Mouse (Mus musculus) liver, embryonic 13.5 days (tissue): ENCODE data around the gene Eml6. TPM values are rescaled to one million over a fixed set of nuclear protein-coding genes. Genes with fewer than 3 reads are reported as not detected.
"Not testable (repeated sequence)": the region's sequence is repeated elsewhere in the genome, so short reads cannot be mapped to it uniquely, and the experiment has no call there.

Source experiments
- ATAC-seq: fragments of 200-750 bp; cut with Nextera tagmentation; 2 replicates; pipeline ENCODE4 v1.8.0; 2017; ENCODE audit warnings: low read depth, mild to moderate bottlenecking, moderate number of reproducible peaks, moderate library complexity
- DNase-seq: peaks from one replicate; pipeline ENCODE4 v3.0.0; 2022
- H3K27ac ChIP-seq: fragments of 300-500 bp; sonication (generic); 2 replicates; pipeline ENCODE4 v1.5.1; 2015; ENCODE audit warnings: moderate library complexity, mild to moderate bottlenecking, inconsistent platforms
- H3K27me3 ChIP-seq: fragments of 300-500 bp; sonication (generic); 2 replicates; pipeline ENCODE4 v1.6.1; 2015; ENCODE audit warnings: mild to moderate bottlenecking, inconsistent platforms
- H3K36me3 ChIP-seq: fragments of 300-500 bp; sonication (generic); 2 replicates; pipeline ENCODE4 v1.6.1; 2015; ENCODE audit warnings: mild to moderate bottlenecking, inconsistent platforms
- H3K4me1 ChIP-seq: fragments of 300-500 bp; sonication (generic); replicated peaks from 2 replicates; pipeline ENCODE4 v1.6.1; 2015; ENCODE audit warnings: inconsistent platforms
- H3K4me2 ChIP-seq: fragments of 300-500 bp; sonication (generic); 2 replicates; pipeline ENCODE4 v1.6.1; 2015; ENCODE audit warnings: inconsistent platforms, mild to moderate bottlenecking, moderate library complexity
- H3K4me3 ChIP-seq: fragments of 300-500 bp; sonication (generic); replicated peaks from 2 replicates; pipeline ENCODE4 v1.5.1; 2015; ENCODE audit warnings: mild to moderate bottlenecking, inconsistent platforms
- H3K9ac ChIP-seq: fragments of 300-500 bp; sonication (generic); 2 replicates; pipeline ENCODE4 v1.6.1; 2015; ENCODE audit warnings: mild to moderate bottlenecking, inconsistent platforms
- H3K9me3 ChIP-seq: fragments of 300-500 bp; sonication (generic); replicated peaks from 2 replicates; pipeline ENCODE4 v1.6.1; 2016; ENCODE audit warnings: inconsistent platforms
- WGBS: fragments of 180-500 bp; shearing (Covaris S2); methylation state at CpG from one replicate; pipeline ENCODE4 v1.1.7; 2015; ENCODE audit not compliant: insufficient replicate concordance; 5-methylcytosine and 5-hydroxymethylcytosine counted together
- polyA plus RNA-seq: library from polyadenylated mRNA; unstranded; fragments of >200 nt; fragmentation: Nextera tagmentation; extraction: Ambion mirVana; gene quantifications from 2 replicates; pipeline ENCODE4 v1.2.1, GENCODE M21; 2015

Gene Eml6
- polyA plus RNA-seq, 1 experiment from 2014 or later = 0.17 TPM

GRCm38 (mm10) chr11:29909330-29909729 lies 116.5 kb downstream of the Eml6 start:
- Histone ChIP-seq H3K36me3 (no peaks in the 10 kb centered on the region), H3K27ac (no peak overlapping the region), H3K9me3 (no peaks in the 10 kb centered on the region), H3K4me3 (no peak overlapping the region), H3K27me3 (no peaks in the 10 kb centered on the region), H3K4me2 (no peak overlapping the region), H3K4me1 (no peaks in the 10 kb centered on the region), H3K9ac (no peak overlapping the region)
- DNase-seq (no peak), ATAC-seq (no peak)

GRCm38 (mm10) chr11:29885160-29885559 lies 140.7 kb downstream of the Eml6 start:
- H3K36me3 ChIP-seq = no peaks in the 10 kb centered on the region
- ATAC-seq = 0 out of 2 replicates have a peak, but pooled peaks have one; percentile 43
- no peaks in the 10 kb centered on the region for H3K9me3 ChIP-seq

DNA sequence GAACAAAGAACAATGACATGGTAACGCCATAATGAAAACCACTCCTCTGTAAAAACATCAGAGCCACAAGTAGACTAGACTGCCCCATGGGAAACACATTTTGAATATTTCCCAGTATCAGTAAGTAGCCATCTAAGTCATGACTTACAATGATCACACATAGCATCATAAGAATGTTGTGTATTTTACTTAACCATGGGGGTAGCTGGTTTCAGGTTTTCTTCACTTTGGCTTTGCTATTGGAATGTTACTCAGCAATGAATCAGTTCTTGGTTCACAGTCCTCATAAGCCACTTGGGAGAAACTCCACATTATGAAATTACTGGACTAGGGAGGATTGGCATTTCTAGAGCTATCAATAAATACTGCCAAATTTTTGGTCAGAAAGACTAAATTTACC lies 141.5 kb downstream of the Eml6 start:
- ATAC-seq (no peak), DNase-seq (no peak)
- Histone ChIP-seq H3K4me3 (no peak overlapping the region), H3K4me2 (no peak overlapping the region), H3K9me3 (no peaks in the 10 kb centered on the region), H3K27ac (no peak overlapping the region), H3K9ac (no peak overlapping the region), H3K27me3 (no peaks in the 10 kb centered on the region), H3K36me3 (no peaks in the 10 kb centered on the region), H3K4me1 (no peaks in the 10 kb centered on the region)
- 67% methylated on average over 1 of the region's 1 CpGs for WGBS

More at GRCm38 (mm10) chr11:29885160-29885559, 140.7 kb downstream of the Eml6 start:
- WGBS = 0% methylated on average over 1 of the region's 1 CpGs
- Histone ChIP-seq H3K27me3 (no peaks in the 10 kb centered on the region), H3K4me2 (no peak overlapping the region), H3K9ac (no peak overlapping the region), H3K4me1 (no peaks in the 10 kb centered on the region), H3K4me3 (no peak overlapping the region), H3K27ac (no peak overlapping the region)
- peak; percentile 16 for DNase-seq

DNA sequence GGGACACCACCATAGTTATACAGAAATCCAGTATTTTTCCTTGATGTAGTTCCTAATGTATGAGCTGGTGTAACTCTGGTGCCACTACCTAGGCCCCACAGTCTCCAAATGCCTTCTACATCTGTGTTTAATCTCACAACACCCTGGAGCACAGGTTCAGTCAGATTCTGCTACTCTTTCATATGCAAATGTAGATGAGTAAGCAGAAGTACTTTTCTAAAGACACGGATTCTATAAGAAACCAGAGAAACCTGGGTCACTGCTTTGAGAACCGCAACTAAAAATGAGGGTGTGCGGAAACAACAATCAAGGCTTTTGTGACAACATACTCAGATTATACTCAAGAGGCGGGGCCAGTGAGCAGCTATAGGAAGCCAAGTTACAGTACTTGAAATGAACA lies 142.8 kb downstream of the Eml6 start:
- Histone ChIP-seq H3K4me1 (no peaks in the 10 kb centered on the region), H3K27me3 (no peaks in the 10 kb centered on the region), H3K4me3 (no peak overlapping the region), H3K36me3 (no peaks in the 10 kb centered on the region), H3K9me3 (no peaks in the 10 kb centered on the region), H3K9ac (no peak overlapping the region), H3K4me2 (no peak overlapping the region), H3K27ac (no peak overlapping the region)
- WGBS = 65% methylated on average over 4 of the region's 4 CpGs
- ATAC-seq = no peak
- no peak for DNase-seq

DNA sequence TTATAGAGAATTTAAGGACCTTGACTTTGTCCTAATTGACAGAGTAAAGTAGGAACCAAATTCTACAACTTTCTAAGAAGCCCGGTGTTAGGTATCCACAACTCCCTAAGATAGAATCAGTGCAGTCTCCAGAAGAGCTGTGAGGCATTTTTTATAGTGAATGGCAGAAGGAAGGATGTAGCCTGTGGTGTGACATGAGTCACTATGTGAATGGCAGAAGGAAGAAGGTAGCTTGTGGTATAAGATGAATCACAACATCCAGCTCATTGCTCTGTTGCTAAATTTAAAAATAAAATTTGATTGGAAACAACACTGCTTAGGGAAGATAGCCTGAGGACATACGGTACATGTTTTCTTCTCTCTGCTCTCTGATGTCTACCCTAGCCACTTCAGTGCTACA lies 146.2 kb downstream of the Eml6 start:
- no peaks in the 10 kb centered on the region for H3K9me3 ChIP-seq
- H3K9ac ChIP-seq = no peak overlapping the region
- H3K4me3 ChIP-seq = no peak overlapping the region
- no peaks in the 10 kb centered on the region for H3K4me1 ChIP-seq
- no peak for DNase-seq
- 60% methylated on average over 2 of the region's 2 CpGs for WGBS
- H3K27me3 ChIP-seq = no peaks in the 10 kb centered on the region
- no peak overlapping the region for H3K27ac ChIP-seq
- no peak for ATAC-seq
- no peak overlapping the region for H3K4me2 ChIP-seq
- no peaks in the 10 kb centered on the region for H3K36me3 ChIP-seq

GRCm38 (mm10) chr11:29877981-29878380 lies 147.9 kb downstream of the Eml6 start:
- Histone ChIP-seq H3K9ac (no peak overlapping the region), H3K4me2 (no peak overlapping the region), H3K27ac (no peak overlapping the region), H3K4me3 (no peak overlapping the region), H3K36me3 (no peaks in the 10 kb centered on the region), H3K4me1 (no peaks in the 10 kb centered on the region), H3K27me3 (no peaks in the 10 kb centered on the region), H3K9me3 (no peaks in the 10 kb centered on the region)
- WGBS = 74% methylated on average over 1 of the region's 1 CpGs
- no peak for ATAC-seq
- no peak for DNase-seq

DNA sequence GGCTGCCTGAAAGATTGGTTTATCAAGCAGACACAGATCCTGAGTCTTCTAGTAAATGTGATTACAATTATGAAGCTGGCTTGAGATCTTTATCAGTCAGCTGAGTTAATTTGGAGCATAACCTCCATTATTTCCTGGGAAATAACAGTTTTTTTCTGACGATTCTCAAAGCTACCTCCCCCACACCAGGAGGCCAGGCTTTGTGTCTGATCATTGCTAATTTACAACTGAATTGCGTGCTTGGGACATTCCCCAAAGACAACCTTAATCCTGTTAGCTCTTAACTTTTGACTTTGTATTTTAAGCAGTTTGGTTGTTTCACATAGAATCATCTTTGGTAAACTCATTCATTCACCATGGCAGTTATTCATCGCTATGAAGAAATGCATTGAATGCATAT lies 148.6 kb downstream of the Eml6 start:
- DNase-seq (no peak), ATAC-seq (no peak)
- WGBS = 63% methylated on average over 3 of the region's 3 CpGs
- Histone ChIP-seq H3K4me3 (no peak overlapping the region), H3K9ac (no peak overlapping the region), H3K4me1 (no peaks in the 10 kb centered on the region), H3K9me3 (no peaks in the 10 kb centered on the region), H3K36me3 (no peaks in the 10 kb centered on the region), H3K27me3 (no peaks in the 10 kb centered on the region), H3K4me2 (no peak overlapping the region), H3K27ac (no peak overlapping the region)

- 40% methylated on average over 1 of the region's 1 CpGs for WGBS
- H3K4me3 ChIP-seq, ATAC-seq, DNase-seq, H3K9me3 ChIP-seq, H3K4me2 ChIP-seq, H3K9ac ChIP-seq, H3K27me3 ChIP-seq, H3K4me1 ChIP-seq, H3K27ac ChIP-seq, H3K36me3 ChIP-seq: not testable (repeated sequence)
These were observed 151.1 kb downstream of the Eml6 start for GRCm38 (mm10) chr11:29874781-29875180.

- H3K4me3 ChIP-seq = no peak overlapping the region
- no peak overlapping the region for H3K27ac ChIP-seq
- no peaks in the 10 kb centered on the region for H3K4me1 ChIP-seq
- no peaks in the 10 kb centered on the region for H3K9me3 ChIP-seq
- no peak for ATAC-seq
- no peak overlapping the region for H3K9ac ChIP-seq
- DNase-seq = no peak
- WGBS = 62% methylated on average over 2 of the region's 2 CpGs
- H3K27me3 ChIP-seq = no peaks in the 10 kb centered on the region
- no peak overlapping the region for H3K4me2 ChIP-seq
- H3K36me3 ChIP-seq = no peaks in the 10 kb centered on the region
These were observed 155.7 kb downstream of the Eml6 start for GRCm38 (mm10) chr11:29870174-29870573.

DNA sequence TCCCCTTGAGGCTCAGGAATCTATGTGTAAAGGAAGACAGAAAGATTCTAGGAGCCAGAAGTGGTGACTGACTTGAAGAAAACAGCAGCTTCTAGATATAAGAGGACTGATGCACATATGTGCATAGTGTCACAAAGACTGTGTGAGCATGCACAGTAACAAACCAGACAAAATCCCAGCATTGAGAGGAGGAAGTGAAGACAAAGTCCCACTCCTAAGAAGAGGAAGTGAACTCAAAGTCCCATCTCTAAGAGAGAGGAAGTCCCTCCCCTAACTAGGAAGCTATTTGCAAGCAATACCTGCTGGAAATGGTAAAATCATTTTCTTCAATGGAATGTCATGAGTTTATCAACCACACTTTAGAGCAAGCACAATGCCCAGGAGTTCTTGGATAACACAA lies 161.6 kb downstream of the Eml6 start:
- no peaks in the 10 kb centered on the region for H3K27me3 ChIP-seq
- H3K4me3 ChIP-seq = no peak overlapping the region
- DNase-seq = no peak
- H3K9ac ChIP-seq = no peak overlapping the region
- ATAC-seq = no peak
- H3K27ac ChIP-seq = no peak overlapping the region
- no peak overlapping the region for H3K4me2 ChIP-seq
- H3K4me1 ChIP-seq = no peaks in the 10 kb centered on the region
- no peaks in the 10 kb centered on the region for H3K36me3 ChIP-seq
- no peaks in the 10 kb centered on the region for H3K9me3 ChIP-seq

DNA sequence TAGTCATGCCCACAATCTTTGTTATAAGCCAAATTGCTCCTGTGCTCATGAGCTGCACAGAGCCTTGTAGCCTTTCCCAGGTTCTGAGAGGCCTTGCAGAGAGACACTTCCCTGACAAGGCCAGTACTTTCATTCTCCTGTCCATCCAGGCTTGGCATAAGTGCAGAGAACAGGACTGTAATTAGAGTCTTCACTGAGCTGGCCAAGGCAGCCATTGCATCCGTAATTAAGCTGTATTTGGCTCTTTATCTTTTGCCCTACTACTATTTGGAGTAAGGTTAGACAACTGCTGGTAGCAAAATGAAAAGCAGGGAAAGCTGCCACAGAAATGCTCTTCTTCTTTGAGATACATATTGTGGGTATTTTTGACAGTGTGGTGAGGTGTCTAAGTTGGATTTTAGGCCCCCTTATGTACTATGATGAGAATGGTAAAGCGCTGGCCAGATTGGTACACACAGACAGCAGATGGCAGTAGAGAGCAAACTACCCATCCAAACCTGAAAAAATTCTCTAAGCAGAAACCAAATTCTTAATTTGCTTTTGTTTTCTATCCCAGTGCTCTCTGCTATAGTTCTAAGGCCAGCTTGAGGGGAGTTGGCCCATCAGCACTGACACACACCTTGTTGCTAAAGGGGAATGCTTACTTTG lies 164.0 kb downstream of the Eml6 start:
- 54% methylated on average over 2 of the region's 2 CpGs for WGBS
- Histone ChIP-seq H3K4me1 (no peaks in the 10 kb centered on the region), H3K4me2 (no peak overlapping the region), H3K9me3 (no peaks in the 10 kb centered on the region), H3K9ac (no peak overlapping the region), H3K27ac (no peak overlapping the region), H3K4me3 (no peak overlapping the region), H3K27me3 (no peaks in the 10 kb centered on the region), H3K36me3 (no peaks in the 10 kb centered on the region)
- no peak for DNase-seq
- no peak for ATAC-seq

GRCm38 (mm10) chr11:29861040-29861439 lies 164.8 kb downstream of the Eml6 start:
- H3K4me3 ChIP-seq = no peak overlapping the region
- WGBS = 54% methylated on average over 2 of the region's 2 CpGs
- no peak overlapping the region for H3K27ac ChIP-seq
- H3K36me3 ChIP-seq = no peaks in the 10 kb centered on the region
- ATAC-seq (no peak), DNase-seq (no peak)
- no peak overlapping the region for H3K9ac ChIP-seq
- no peaks in the 10 kb centered on the region for H3K9me3 ChIP-seq
- H3K4me2 ChIP-seq = no peak overlapping the region
- no peaks in the 10 kb centered on the region for H3K27me3 ChIP-seq
- no peaks in the 10 kb centered on the region for H3K4me1 ChIP-seq
